Mouse (Mus musculus) liver, embryonic 18 days (tissue): ENCODE results near the gene Dpy19l3. TPM values are rescaled to one million over a fixed set of nuclear protein-coding genes. Genes with fewer than 3 reads are reported as not detected.

Experiments used
- polyA plus RNA-seq: library from polyadenylated mRNA; depleted of rRNA; stranded (reverse); fragments of >200 nt; gene quantifications from 2 replicates; pipeline ENCODE4 v1.2.3, GENCODE M21; 2012; rRNA removed

Dpy19l3 gene
- polyA plus RNA-seq, result 2.7 and 3.4 TPM in 2 replicates

GRCm38 (mm10) chr7:35754033-35754885 is at the start of gene Dpy19l3:
Dpy19l3 (minus strand) TSS chr7:35754454.

GRCm38 (mm10) chr7:35802906-35803595 is 48.8 kb upstream of the Dpy19l3 start, which contains the start of gene Zfp507:
Zfp507 (minus strand) TSS chr7:35803003.

GRCm38 (mm10) chr7:35647101-35647698 is 107.1 kb downstream of the Dpy19l3 start, which contains the start of gene Pdcd5:
Pdcd5 (minus strand) TSS chr7:35647521.

Other genes starting within 250 kb of the Dpy19l3 start
- 0.03 and 0.04 TPM in 2 replicates for gene Tdrd12, start 216.7 kb downstream of the Dpy19l3 start, polyA plus RNA-seq
- 32.2 and 35.0 TPM in 2 replicates for gene Nudt19, start 198.2 kb downstream of the Dpy19l3 start, polyA plus RNA-seq
- gene Rgs9bp, start 168.9 kb downstream of the Dpy19l3 start, polyA plus RNA-seq, result 0.07 and 0.08 TPM in 2 replicates
- gene Ankrd27, start 168.2 kb downstream of the Dpy19l3 start, polyA plus RNA-seq, result 18.7 and 19.7 TPM in 2 replicates
- 84.3 and 103 TPM in 2 replicates for gene Pdcd5, start 106.9 kb downstream of the Dpy19l3 start, polyA plus RNA-seq
- gene Zfp507, start 48.5 kb upstream of the Dpy19l3 start, polyA plus RNA-seq, result 5.1 and 5.5 TPM in 2 replicates